Mouse (Mus musculus) embryonic facial prominence, embryonic 12.5 days (tissue): ENCODE measurements at regions not wholly inside any gene's neighbourhood (a gene's known extent, or its start where the extent isn't known, plus 50 kb on each side); places are given as distances from the start of the nearest gene placed in this dataset.
"Not testable (repeated sequence)": the region's sequence is repeated elsewhere in the genome, so short reads cannot be mapped to it uniquely, and the experiment has no call there.

Experiments used
- ATAC-seq: fragments of 200-750 bp; cut with Nextera tagmentation; 2 replicates; pipeline ENCODE4 v1.8.0; 2017; ENCODE audit not compliant: insufficient number of reproducible peaks, insufficient read depth, low FRiP score, low TSS enrichment
- H3K27ac ChIP-seq: fragments of 300-500 bp; sonication (generic); 2 replicates; pipeline ENCODE4 v1.5.1; 2016; ENCODE audit warnings: mild to moderate bottlenecking
- H3K27me3 ChIP-seq: fragments of 300-500 bp; sonication (generic); 2 replicates; pipeline ENCODE4 v1.6.1; 2016; ENCODE audit warnings: mild to moderate bottlenecking, moderate library complexity
- H3K36me3 ChIP-seq: fragments of 300-500 bp; sonication (generic); 2 replicates; pipeline ENCODE4 v1.6.1; 2016; ENCODE audit warnings: mild to moderate bottlenecking
- H3K4me1 ChIP-seq: fragments of 300-500 bp; sonication (generic); 2 replicates; pipeline ENCODE4 v1.6.1; 2016
- H3K4me2 ChIP-seq: fragments of 300-500 bp; sonication (generic); replicated peaks from 2 replicates; pipeline ENCODE4 v1.6.1; 2016; ENCODE audit warnings: mild to moderate bottlenecking, moderate library complexity
- H3K4me3 ChIP-seq: fragments of 300-500 bp; sonication (generic); 2 replicates; pipeline ENCODE4 v1.5.1; 2016; ENCODE audit warnings: mild to moderate bottlenecking
- H3K9ac ChIP-seq: fragments of 300-500 bp; sonication (generic); 2 replicates; pipeline ENCODE4 v1.6.1; 2016; ENCODE audit warnings: mild to moderate bottlenecking, moderate library complexity
- H3K9me3 ChIP-seq: fragments of 300-500 bp; sonication (generic); 2 replicates; pipeline ENCODE4 v1.6.1; 2016; ENCODE audit warnings: mild to moderate bottlenecking, moderate library complexity
- WGBS: fragments of 180-500 bp; shearing (Covaris S2); methylation state at CpG from one replicate; pipeline ENCODE4 v1.1.7; 2016; 5-methylcytosine and 5-hydroxymethylcytosine counted together

DNA sequence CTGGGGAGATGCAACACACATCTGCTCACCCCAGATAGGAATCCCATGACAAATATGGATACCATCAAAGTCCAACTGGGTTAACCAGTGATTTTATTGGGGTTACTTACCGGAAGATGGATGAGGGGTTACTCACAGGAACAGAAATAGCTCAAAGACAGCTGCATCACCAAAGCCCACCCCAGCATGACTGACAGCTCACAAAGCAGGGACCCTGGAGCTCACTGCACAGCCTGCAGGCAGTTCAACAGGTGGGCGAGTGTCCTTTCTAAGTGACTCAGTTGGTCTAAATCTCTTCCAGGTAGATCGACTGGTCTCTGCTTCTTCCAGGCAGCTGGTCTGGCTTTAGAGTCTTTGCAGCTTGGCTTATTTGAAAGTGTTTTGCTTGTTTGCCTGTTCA lies 114.2 kb downstream of the Bdh1 start:
- no peaks in the 10 kb centered on the region for H3K36me3 ChIP-seq
- no peak overlapping the region for H3K27ac ChIP-seq
- no peaks in the 10 kb centered on the region for H3K9me3 ChIP-seq
- no peaks in the 10 kb centered on the region for H3K27me3 ChIP-seq
- H3K4me2 ChIP-seq, result no peak overlapping the region
- no peak for ATAC-seq
- WGBS, result 85% methylated on average over 3 of the region's 3 CpGs
- H3K4me1 ChIP-seq, result peaks cover 8% of the 10 kb centered on the region; the same call in 1 of the 2 replicates
- H3K4me3 ChIP-seq, result no peak overlapping the region
- H3K9ac ChIP-seq, result no peak overlapping the region

DNA sequence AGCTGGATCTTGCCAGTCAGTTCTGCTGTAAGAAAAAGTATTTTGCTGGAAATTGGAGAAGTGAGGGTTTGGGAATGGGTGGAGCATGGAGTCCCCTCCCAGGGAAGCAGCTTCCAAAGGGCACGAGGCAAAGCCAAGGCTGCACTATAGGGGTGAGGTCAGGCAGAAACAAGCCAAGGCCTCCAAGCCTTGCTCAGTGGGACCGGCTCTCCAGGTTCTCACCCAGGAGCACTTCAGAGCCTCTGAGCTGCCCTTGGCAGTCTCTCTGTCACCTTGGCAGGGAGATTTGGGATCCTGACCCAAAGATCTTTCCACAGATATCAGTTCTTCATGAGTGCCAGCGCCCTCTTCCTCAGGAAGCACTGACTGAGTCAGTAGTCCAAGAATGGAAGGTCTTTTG lies 116.5 kb downstream of the Bdh1 start:
- ATAC-seq, result no peak

DNA sequence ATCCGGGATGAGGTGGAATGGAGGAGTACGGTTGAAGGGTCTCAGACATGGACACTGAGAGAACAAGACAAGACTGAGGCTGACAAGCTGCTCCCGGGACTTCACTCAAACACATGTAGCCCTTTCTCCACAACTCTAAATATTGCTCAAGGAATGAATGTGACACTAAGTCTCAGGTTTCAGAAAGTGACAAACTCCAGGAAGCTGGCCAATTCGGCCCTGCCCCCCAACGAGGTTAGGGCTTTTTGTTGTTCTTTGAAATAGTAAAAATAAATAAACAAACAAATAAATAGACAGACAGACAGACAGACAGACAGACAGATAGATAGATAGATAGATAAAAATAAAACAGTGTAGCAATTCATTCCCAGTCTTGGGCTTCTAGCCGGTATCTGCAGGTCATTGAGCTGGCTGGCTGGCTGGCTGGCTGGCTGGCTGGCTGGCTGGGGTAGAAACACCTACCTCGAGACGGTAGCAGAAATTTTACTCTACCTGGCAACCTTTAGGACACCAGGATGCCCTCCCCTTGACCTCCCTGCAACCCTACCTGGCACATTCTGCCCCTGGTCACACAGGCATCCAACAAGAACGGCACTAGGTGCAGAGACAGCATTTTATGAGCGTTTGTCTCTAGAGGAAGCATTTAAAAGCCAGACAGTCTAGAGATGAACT lies 119.6 kb upstream of the Dlg1 start:
- no peak for ATAC-seq
- peaks cover 2% of the 10 kb centered on the region; the same call in 1 of the 2 replicates for H3K27me3 ChIP-seq
- H3K9ac ChIP-seq, result no peak overlapping the region
- peaks cover 29% of the 10 kb centered on the region for H3K4me1 ChIP-seq
- H3K4me3 ChIP-seq, result no peak overlapping the region
- no peak overlapping the region for H3K27ac ChIP-seq
- WGBS, result 49% methylated on average over 10 of the region's 10 CpGs
- H3K9me3 ChIP-seq, result no peaks in the 10 kb centered on the region
- H3K36me3 ChIP-seq, result no peaks in the 10 kb centered on the region
- no peak overlapping the region for H3K4me2 ChIP-seq

More for the DNA sequence above, 116.5 kb downstream of the Bdh1 start:
- 73% methylated on average over 3 of the region's 3 CpGs for WGBS
- H3K27ac ChIP-seq, result no peak overlapping the region
- no peak overlapping the region for H3K4me3 ChIP-seq
- H3K4me2 ChIP-seq, result no peak overlapping the region
- peaks cover 8% of the 10 kb centered on the region; the same call in 1 of the 2 replicates for H3K4me1 ChIP-seq
- no peaks in the 10 kb centered on the region for H3K27me3 ChIP-seq
- no peaks in the 10 kb centered on the region for H3K9me3 ChIP-seq
- no peak overlapping the region for H3K9ac ChIP-seq
- H3K36me3 ChIP-seq, result no peaks in the 10 kb centered on the region

DNA sequence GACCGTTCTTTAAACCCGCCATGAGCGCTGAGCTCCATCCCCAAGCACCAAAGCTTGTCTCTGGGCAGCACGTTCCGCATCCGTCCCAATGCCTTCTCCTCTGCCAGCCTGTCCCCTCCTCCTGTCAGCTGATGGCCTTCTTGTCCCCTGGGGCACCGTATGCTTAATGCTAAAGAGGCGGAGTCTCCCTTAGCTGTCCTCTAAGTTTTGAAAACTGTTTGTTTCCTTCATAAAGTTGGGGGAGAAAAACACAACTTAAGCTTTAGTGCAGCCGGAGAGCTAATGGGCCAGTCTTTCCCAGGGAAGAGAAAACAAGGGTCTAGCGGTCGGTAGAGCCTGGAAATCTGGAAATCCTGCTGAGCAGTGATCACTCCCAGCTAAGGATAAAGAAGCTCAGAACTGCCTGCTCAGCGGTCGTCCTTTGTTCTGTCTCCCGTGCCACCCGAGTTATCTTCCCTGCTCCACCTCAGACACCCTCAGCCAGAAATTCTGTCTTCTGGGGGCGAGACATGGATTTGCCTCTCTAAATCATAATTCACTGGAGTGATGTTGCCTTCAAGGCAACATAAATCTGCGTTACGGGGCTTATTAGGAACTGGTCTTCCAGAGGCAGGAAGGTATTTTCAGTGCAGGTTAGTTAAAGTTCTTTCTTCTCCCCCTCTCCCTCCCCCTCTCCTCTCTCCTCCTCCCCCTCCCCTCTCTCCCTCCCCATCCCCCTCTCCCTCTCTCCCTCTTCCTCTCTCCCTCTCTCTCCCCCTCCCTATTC lies 117.0 kb upstream of the Dlg1 start:
- Histone ChIP-seq H3K4me3 (peak overlapping the region; percentile 11; the same call in 1 of the 2 replicates), H3K9ac (no peak overlapping the region), H3K36me3 (no peaks in the 10 kb centered on the region), H3K27me3 (peaks cover 2% of the 10 kb centered on the region; the same call in 1 of the 2 replicates), H3K27ac (peak overlapping the region; percentile 71), H3K4me2 (peak overlapping the region; percentile 36), H3K4me1 (peaks cover 32% of the 10 kb centered on the region), H3K9me3 (no peaks in the 10 kb centered on the region)
- ATAC-seq, result no peak
- under 1% methylated on average over 18 of the region's 18 CpGs for WGBS

DNA sequence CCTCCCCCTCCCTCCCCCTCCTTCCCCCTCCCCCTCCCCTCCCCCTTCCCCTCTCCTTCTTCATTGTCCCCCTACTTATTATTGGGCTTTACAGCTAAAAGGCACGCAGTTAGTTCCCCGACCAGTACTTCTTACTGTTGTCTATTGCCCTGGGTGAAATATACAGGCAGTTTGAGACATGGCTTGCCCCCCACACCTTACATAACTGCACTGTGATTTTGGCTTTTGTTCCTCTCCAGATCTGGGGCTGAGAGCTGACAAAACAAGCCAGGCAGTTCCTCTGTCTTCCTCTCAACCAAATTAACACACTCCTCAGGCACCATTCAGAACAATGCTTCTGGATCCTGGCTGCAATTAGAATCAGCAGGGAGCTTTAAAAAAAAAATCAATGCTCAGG lies 116.4 kb upstream of the Dlg1 start:
- ATAC-seq, result no peak
- WGBS, result 0% methylated on average over 2 of the region's 2 CpGs
- peaks cover 38% of the 10 kb centered on the region for H3K4me1 ChIP-seq
- peak overlapping the region; percentile 71 for H3K27ac ChIP-seq
- no peaks in the 10 kb centered on the region for H3K36me3 ChIP-seq
- peak overlapping the region; percentile 36 for H3K4me2 ChIP-seq
- no peak overlapping the region for H3K9ac ChIP-seq
- peaks cover 2% of the 10 kb centered on the region; the same call in 1 of the 2 replicates for H3K27me3 ChIP-seq
- no peaks in the 10 kb centered on the region for H3K9me3 ChIP-seq
- H3K4me3 ChIP-seq, result no peak overlapping the region

DNA sequence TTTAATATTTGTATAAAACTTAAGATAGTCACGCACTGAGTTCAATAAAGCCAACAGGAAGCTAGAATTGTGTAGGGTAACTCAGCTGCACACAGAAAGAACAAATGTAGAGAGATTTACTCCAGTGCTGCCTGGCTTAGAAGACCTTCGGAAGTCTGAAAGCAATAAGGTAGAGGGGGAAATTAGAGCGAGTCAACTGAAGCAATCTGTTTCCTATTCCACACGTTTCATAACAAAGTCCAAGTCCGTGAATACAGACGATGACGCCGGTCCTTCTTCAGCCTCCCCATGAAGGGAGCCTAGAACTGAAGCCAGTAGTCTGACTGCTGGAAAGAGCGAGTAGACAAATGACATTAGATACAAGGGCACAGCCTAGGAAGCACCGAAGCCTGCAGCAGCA lies 115.9 kb upstream of the Dlg1 start:
- WGBS, result 26% methylated on average over 10 of the region's 10 CpGs
- peaks cover 44% of the 10 kb centered on the region for H3K4me1 ChIP-seq
- no peak for ATAC-seq
- H3K4me3 ChIP-seq, result no peak overlapping the region
- H3K9me3 ChIP-seq, result no peaks in the 10 kb centered on the region
- H3K9ac ChIP-seq, result no peak overlapping the region
- peaks cover 2% of the 10 kb centered on the region; the same call in 1 of the 2 replicates for H3K27me3 ChIP-seq
- H3K36me3 ChIP-seq, result no peaks in the 10 kb centered on the region
- H3K4me2 ChIP-seq, result 0 out of 2 replicates have a peak overlapping the region, but pooled peaks have one; percentile 36
- peak overlapping the region; percentile 42 for H3K27ac ChIP-seq

DNA sequence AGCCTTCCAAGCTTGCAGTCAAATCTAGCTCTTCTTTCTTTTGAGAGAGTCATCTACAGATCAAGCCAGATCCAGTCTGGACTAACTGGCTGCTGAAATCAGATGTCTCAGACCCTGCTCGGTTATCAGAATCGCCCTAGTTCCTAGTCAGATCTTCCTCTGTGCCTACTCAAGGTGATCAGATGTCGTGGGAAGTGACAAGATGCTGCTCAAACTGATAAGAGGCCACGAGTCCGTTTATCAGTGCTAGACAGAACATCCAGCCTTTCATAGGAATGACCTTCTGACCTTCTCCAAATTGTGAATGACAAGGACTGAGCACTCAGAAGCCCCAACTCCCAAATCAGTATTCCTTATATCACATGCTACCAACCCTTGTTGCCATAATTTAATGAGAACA lies 113.3 kb upstream of the Dlg1 start:
- ATAC-seq, result no peak
- Histone ChIP-seq H3K4me2 (no peak overlapping the region), H3K4me1 (peaks cover 45% of the 10 kb centered on the region), H3K36me3 (no peaks in the 10 kb centered on the region), H3K9me3 (no peaks in the 10 kb centered on the region), H3K27ac (no peak overlapping the region), H3K4me3 (no peak overlapping the region), H3K9ac (no peak overlapping the region), H3K27me3 (peaks cover 2% of the 10 kb centered on the region; the same call in 1 of the 2 replicates)
- 83% methylated on average over 5 of the region's 5 CpGs for WGBS

DNA sequence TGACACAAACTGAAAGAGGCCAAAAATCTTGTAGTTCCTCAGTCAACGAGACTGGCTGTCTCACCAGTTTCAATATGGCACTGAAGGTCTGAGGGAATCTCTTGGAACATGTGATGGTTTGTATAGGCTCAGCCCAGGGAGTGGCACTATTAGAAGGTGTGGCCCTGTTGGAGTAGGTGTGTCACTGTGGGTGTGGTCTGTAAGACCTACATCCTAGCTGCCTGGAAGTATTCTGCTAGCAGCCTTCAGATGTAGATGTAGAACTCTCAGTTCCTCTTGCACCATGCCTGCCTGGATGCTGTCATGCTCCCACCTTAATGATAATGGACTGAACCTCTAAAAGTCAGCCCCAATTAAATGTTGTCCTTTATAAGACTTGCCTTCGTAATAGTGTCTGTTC lies 112.7 kb upstream of the Dlg1 start:
- H3K4me2 ChIP-seq, H3K4me3 ChIP-seq, ATAC-seq, H3K9ac ChIP-seq, H3K9me3 ChIP-seq, H3K27me3 ChIP-seq, H3K36me3 ChIP-seq, H3K27ac ChIP-seq: not testable (repeated sequence)
- WGBS, result 91% methylated on average over 2 of the region's 2 CpGs
- peaks cover 40% of the 10 kb centered on the region for H3K4me1 ChIP-seq

DNA sequence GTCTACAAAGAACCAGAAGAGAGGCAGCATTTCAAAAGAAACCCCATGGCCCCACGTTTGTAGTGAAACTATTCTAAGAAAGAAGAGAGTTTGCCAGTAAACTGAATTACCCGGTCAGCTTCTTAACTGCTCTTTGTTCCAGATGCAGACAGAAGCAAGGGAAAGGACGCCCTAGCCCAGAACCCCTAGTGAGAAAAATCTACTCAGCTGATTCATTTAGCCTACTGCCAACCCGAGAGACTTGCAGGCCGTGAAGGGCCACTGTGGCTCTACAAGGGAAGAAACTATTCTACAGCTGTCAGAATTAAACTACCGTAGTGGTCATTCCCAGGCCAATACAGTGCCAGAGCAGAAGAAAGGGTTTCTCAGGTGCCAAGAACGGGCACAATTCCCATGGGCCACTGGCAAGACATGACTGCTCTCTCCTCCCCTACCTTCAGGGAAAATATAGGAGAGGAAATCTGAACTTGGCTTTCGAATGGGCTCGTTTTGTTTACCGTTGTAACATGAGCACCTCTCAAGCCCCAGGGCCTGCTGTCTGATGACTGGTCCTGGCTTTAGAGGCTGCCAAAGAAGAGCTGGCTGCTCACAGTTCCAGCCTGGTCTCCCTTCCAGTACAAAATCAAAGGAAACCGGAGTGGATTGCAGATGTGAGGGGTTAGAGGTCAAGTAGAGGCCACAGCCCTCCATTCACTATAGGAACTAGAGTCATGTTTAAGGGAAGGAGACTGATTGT lies 111.7 kb upstream of the Dlg1 start:
- no peaks in the 10 kb centered on the region for H3K36me3 ChIP-seq
- no peaks in the 10 kb centered on the region for H3K27me3 ChIP-seq
- H3K9ac ChIP-seq, result no peak overlapping the region
- WGBS, result 7% methylated on average over 11 of the region's 11 CpGs
- no peak overlapping the region for H3K4me3 ChIP-seq
- no peaks in the 10 kb centered on the region for H3K9me3 ChIP-seq
- H3K27ac ChIP-seq, result peak overlapping the region; percentile 67
- ATAC-seq, result peak; percentile 52; the same call in 1 of the 2 replicates
- H3K4me2 ChIP-seq, result no peak overlapping the region
- H3K4me1 ChIP-seq, result peaks cover 30% of the 10 kb centered on the region

DNA sequence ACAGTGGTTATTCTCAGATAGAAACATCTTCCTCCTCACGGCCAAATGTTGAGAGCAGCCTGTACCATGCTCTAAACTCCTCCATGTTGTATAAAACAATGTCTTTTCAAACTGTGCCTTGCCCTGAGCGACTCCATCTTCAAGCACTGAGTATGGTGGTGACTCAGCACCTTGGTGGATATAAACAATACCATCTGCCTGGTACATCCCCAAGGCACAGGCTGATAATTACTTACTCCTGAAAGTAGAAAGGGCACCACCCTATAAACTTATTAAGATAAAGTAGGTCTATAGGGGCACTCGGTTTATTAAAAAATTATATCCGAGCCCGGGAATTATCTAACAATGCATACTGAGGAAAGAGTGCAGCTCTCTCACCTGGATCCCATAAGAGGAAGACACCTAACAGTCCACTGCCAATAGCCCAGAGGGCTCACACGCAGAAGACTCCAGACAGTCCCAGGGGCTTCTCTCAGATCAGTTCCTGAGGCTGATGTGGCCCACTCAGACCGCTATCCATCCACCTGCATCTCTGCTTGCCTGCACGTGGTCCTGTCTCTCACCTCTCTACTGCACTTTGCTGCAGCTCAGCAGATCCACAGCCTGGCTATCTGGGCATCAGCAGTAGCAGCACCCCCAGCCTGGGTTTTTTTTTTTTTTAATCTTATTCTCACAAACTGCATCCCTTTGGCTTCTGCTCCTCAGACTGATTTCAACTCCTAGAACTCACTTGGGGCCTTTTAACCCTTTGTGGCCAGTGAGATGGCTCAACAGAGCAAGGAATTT lies 109.7 kb upstream of the Dlg1 start:
- 74% methylated on average over 8 of the region's 8 CpGs for WGBS
- no peaks in the 10 kb centered on the region for H3K9me3 ChIP-seq
- H3K4me1 ChIP-seq, result peaks cover 16% of the 10 kb centered on the region
- ATAC-seq, result no peak
- H3K4me3 ChIP-seq, result no peak overlapping the region
- H3K27ac ChIP-seq, result no peak overlapping the region
- H3K4me2 ChIP-seq, result no peak overlapping the region
- H3K9ac ChIP-seq, result no peak overlapping the region
- no peaks in the 10 kb centered on the region for H3K36me3 ChIP-seq
- H3K27me3 ChIP-seq, result no peaks in the 10 kb centered on the region

DNA sequence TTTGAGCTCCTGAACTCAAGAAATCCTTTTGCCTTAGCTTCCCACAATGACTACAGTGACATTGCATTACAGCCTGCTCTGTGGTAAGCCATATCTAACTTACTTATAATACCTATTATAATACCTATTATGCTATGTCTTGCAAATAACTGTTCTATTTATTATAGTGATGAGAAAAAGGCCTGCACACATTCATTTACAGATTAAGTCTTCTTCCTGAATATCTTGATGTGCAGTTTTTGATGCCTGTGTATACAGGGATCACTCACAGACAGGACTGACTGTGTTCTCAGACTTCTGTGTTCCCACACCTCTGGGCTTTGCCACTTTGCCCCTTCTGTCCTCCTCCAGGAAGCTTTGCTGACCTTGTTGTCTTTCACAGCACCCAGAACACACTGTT lies 102.8 kb upstream of the Dlg1 start:
- Histone ChIP-seq H3K4me1 (no peaks in the 10 kb centered on the region), H3K4me3 (no peak overlapping the region), H3K9ac (no peak overlapping the region), H3K27ac (no peak overlapping the region), H3K27me3 (no peaks in the 10 kb centered on the region), H3K4me2 (no peak overlapping the region), H3K36me3 (no peaks in the 10 kb centered on the region), H3K9me3 (no peaks in the 10 kb centered on the region)
- no peak for ATAC-seq
